ENCODE assay signal across 21 mouse cellular contexts in genomic region chr1:89850681-89851414, GRCm38 (mm10).
A peak's percentile ranks its signal among the peaks of the same experiment; 100 is the strongest.
DNase-seq lines count a peak whose midpoint lies in the region; ATAC-seq and TF ChIP-seq lines count a peak whose summit lies in the region.
"Had no signal": no experiment of that assay in that cellular context is flagged by ENCODE, and none has a peak within 500 bp of the region (broad histone marks: within the 10 kb centered on the region; RNA-seq: fewer than 3 reads in every experiment).

No protein-coding gene starts in this region.

- H3K9me3 ChIP-seq in kidney, embryonic 14.5 days (ENCODE audit: control insufficient read depth, low read length), result no peaks in the 10 kb centered on the region
- no peaks in the 10 kb centered on the region for H3K9me3 ChIP-seq in intestine, embryonic 16.5 days (ENCODE audit: control insufficient read depth, low read length)
- H3K9me3 ChIP-seq: embryonic facial prominence, embryonic 10.5 days; forebrain, embryonic 13.5 days; heart, embryonic 12.5 days; hindbrain, embryonic 10.5 days had no signal

- no peak for TF ChIP-seq POLR2A in kidney, adult 2 months (IDR thresholded peaks at IDR 0.05; ENCODE audit: low read depth, low read length)

- no peak for ATAC-seq in kidney, embryonic 14.5 days (ENCODE audit: low FRiP score, low TSS enrichment)
- peak; percentile 86 for ATAC-seq in intestine, embryonic 16.5 days
- ATAC-seq in inflammation-experienced regulatory T-cells, adult 6 months, result no peak
- ATAC-seq: activated CD4-positive, CD25-positive, alpha-beta regulatory T cell, adult 4 months; forebrain, embryonic 13.5 days; Patski had no signal

- no peaks in the 10 kb centered on the region for H3K27me3 ChIP-seq in kidney, adult 2 months (replicated peaks; ENCODE audit: control insufficient read depth, insufficient read depth, low read length)
- peaks cover 5% of the 10 kb centered on the region; the same call in 1 of the 2 replicates for H3K27me3 ChIP-seq in kidney, embryonic 14.5 days (ENCODE audit: control insufficient read depth, insufficient read depth, low read length)
- no peaks in the 10 kb centered on the region for H3K27me3 ChIP-seq in intestine, embryonic 16.5 days (replicated peaks; ENCODE audit: control insufficient read depth, insufficient read depth, low read length)
- H3K27me3 ChIP-seq: CH12.LX; heart, embryonic 12.5 days; Patski had no signal

- H3K4me1 ChIP-seq in kidney, adult 2 months (ENCODE audit: control insufficient read depth, insufficient read depth, low read length), result no peaks in the 10 kb centered on the region
- 0 out of 2 replicates have a peak, but pooled peaks cover 11% of the 10 kb centered on the region for H3K4me1 ChIP-seq in kidney, embryonic 14.5 days (ENCODE audit: control insufficient read depth, insufficient read depth, low read length)
- peaks cover 8% of the 10 kb centered on the region; the same call in 1 of the 2 replicates for H3K4me1 ChIP-seq in intestine, embryonic 16.5 days (ENCODE audit: control insufficient read depth, insufficient read depth, low read length)
- H3K4me1 ChIP-seq: heart, embryonic 12.5 days had no signal

- H3K27ac ChIP-seq in kidney, adult 2 months (ENCODE audit: insufficient read depth, low read depth, low read length), result no peak overlapping the region
- no peak overlapping the region for H3K27ac ChIP-seq in kidney, embryonic 14.5 days (ENCODE audit: low read depth, low read length)
- peak overlapping the region; percentile 27 for H3K27ac ChIP-seq in intestine, embryonic 16.5 days (ENCODE audit: low read length)
- H3K27ac ChIP-seq: embryonic facial prominence, embryonic 10.5 days; heart, adult 2 months; hindbrain, embryonic 10.5 days had no signal

- WGBS in kidney, adult 2 months, result 58% methylated on average over 11 of the region's 11 CpGs
- 56% methylated on average over 11 of the region's 11 CpGs for WGBS in kidney, embryonic 14.5 days
- 62% methylated on average over 11 of the region's 11 CpGs for WGBS in intestine, embryonic 16.5 days

- TF ChIP-seq CTCF in kidney, adult 2 months (conservative IDR thresholded peaks at IDR 0.05; ENCODE audit: insufficient read depth, insufficient read length, low read depth, low read length), result no peak

- no peak overlapping the region for H3K4me2 ChIP-seq in kidney, embryonic 14.5 days (replicated peaks; ENCODE audit: low read depth, low read length)
- H3K4me2 ChIP-seq in intestine, embryonic 16.5 days (ENCODE audit: low read depth, low read length), result peak overlapping the region; percentile 20; the same call in 1 of the 2 replicates
- H3K4me2 ChIP-seq: heart, embryonic 12.5 days had no signal

- no peaks in the 10 kb centered on the region for H3K36me3 ChIP-seq in kidney, adult 2 months (ENCODE audit: control insufficient read depth, insufficient read depth, low read length)
- H3K36me3 ChIP-seq in kidney, embryonic 14.5 days (ENCODE audit: control insufficient read depth, insufficient read depth, low read length), result no peaks in the 10 kb centered on the region
- no peaks in the 10 kb centered on the region for H3K36me3 ChIP-seq in intestine, embryonic 16.5 days (ENCODE audit: control insufficient read depth, insufficient read depth, low read length)

- peak; percentile 64 for DNase-seq in kidney, adult 2 months
- peak; percentile 43 for DNase-seq in kidney, adult 9 months
- DNase-seq in kidney, postnatal 36 days, result peak; percentile 35 to 40
- no peak for DNase-seq in left cerebral cortex, adult 18-20 months (ENCODE audit: low spot score in 2 of 2)
- DNase-seq: adrenal gland, postnatal 14 days; cerebellum, adult 11-12 months; cerebellum, adult 9-10 months; cerebellum, postnatal 25 days; forebrain, postnatal 0 days; gastrocnemius, postnatal 14 days; heart, adult 2 months had no signal

- H3K9ac ChIP-seq in kidney, embryonic 14.5 days (ENCODE audit: low read depth, low read length), result no peak overlapping the region
- no peak overlapping the region for H3K9ac ChIP-seq in intestine, embryonic 16.5 days (ENCODE audit: low read depth, low read length)
- H3K9ac ChIP-seq: forebrain, embryonic 13.5 days; heart, embryonic 12.5 days had no signal

- H3K4me3 ChIP-seq in kidney, adult 2 months (ENCODE audit: insufficient read depth, low read depth, low read length), result no peak overlapping the region
- H3K4me3 ChIP-seq in kidney, embryonic 14.5 days (ENCODE audit: low read length), result no peak overlapping the region
- no peak overlapping the region for H3K4me3 ChIP-seq in intestine, embryonic 16.5 days (ENCODE audit: low read length)
- H3K4me3 ChIP-seq: embryonic facial prominence, embryonic 10.5 days; forebrain, embryonic 13.5 days; heart, adult 2 months; heart, embryonic 12.5 days; hindbrain, embryonic 10.5 days had no signal

Comparison
In these comparisons a context has a peak if more than half of its experiments do, and no peak if none do; other contexts are left out.
1. DNase-seq: peak in kidney, adult 2 months (single experiment), kidney, adult 9 months (single experiment) and kidney, postnatal 36 days (2 of 2); none in left cerebral cortex, adult 18-20 months (0 of 2).